Mouse (Mus musculus): Measurements from ENCODE around the gene Ndufaf4.

- TF ChIP-seq CTCF (IDR thresholded peaks at IDR 0.05; ENCODE audit: low read depth, low read length) = no peak
- TF ChIP-seq POLR2A (IDR thresholded peaks at IDR 0.05; ENCODE audit: extremely low read depth, insufficient read depth, low read length) = no peak
These were observed 17.7 kb downstream of the Ndufaf4 start for GRCm38 (mm10) chr4:24915631-24916030.

All from liver, adult 2 months (tissue).